Mouse (Mus musculus) MEL (cell line): ENCODE measurements at regions not wholly inside any gene's neighbourhood (a gene's known extent, or its start where the extent isn't known, plus 50 kb on each side); places are given as distances from the start of the nearest gene placed in this dataset.

Experiments used
- DNase-seq: peaks from one replicate; pipeline ENCODE4 v3.0.0; 2011; ENCODE audit warnings: low read depth, low spot score
- H3K27ac ChIP-seq: 2 replicates; pipeline ENCODE4 v1.5.1; 2012; ENCODE audit warnings: low read depth, mild to moderate bottlenecking, control low read depth, low read length, moderate library complexity; ENCODE audit not compliant: control insufficient read depth
- H3K27me3 ChIP-seq, 2 experiments: fragments of 150-350 bp in 1 of 2; sonication (generic) in 1 of 2; 2 replicates each; pipeline ENCODE4 v1.6.1; 2012; ENCODE audit warnings: low read length in 2 of 2, mild to moderate bottlenecking in 2 of 2, improper control_type of control experiment in 1 of 2, moderate library complexity in 1 of 2; ENCODE audit not compliant: insufficient read depth in 2 of 2, control insufficient read depth in 1 of 2
- H3K36me3 ChIP-seq, 2 experiments: 2 replicates each; pipeline ENCODE4 v1.6.1; 2012 to 2014; ENCODE audit warnings: low read length in 2 of 2, improper control_type of control experiment in 1 of 2, inconsistent platforms in 1 of 2, mild to moderate bottlenecking in 1 of 2; ENCODE audit not compliant: insufficient read depth in 2 of 2, control insufficient read depth in 1 of 2
- H3K4me1 ChIP-seq, 2 experiments: fragments of 150-350 bp in 1 of 2; sonication (generic) in 1 of 2; 2 replicates each; pipeline ENCODE4 v1.6.1; 2012; ENCODE audit warnings: low read length in 2 of 2, improper control_type of control experiment in 1 of 2, mild to moderate bottlenecking in 1 of 2; ENCODE audit not compliant: insufficient read depth in 2 of 2, control insufficient read depth in 1 of 2
- H3K4me3 ChIP-seq, 2 experiments: fragments of 150-350 bp in 1 of 2; sonication (generic) in 1 of 2; 2 replicates each; pipeline ENCODE4 v1.5.1; 2012; ENCODE audit warnings: low read depth in 2 of 2, low read length in 2 of 2, mild to moderate bottlenecking in 2 of 2, moderate library complexity in 2 of 2, control low read depth in 1 of 2, improper control_type of control experiment in 1 of 2; ENCODE audit not compliant: control insufficient read depth in 1 of 2, insufficient read depth in 1 of 2
- H3K79me2 ChIP-seq: 2 replicates; pipeline ENCODE4 v1.6.1; 2012; ENCODE audit warnings: mild to moderate bottlenecking, low read length, moderate library complexity; ENCODE audit not compliant: control insufficient read depth, poor library complexity, insufficient read depth
- H3K9ac ChIP-seq: 2 replicates; pipeline ENCODE4 v1.6.1; 2012; ENCODE audit warnings: low read depth, mild to moderate bottlenecking, control low read depth, low read length, moderate library complexity; ENCODE audit not compliant: control insufficient read depth, poor library complexity, severe bottlenecking
- H3K9me3 ChIP-seq: fragments of 150-350 bp; sonication (generic); replicated peaks from 2 replicates; pipeline ENCODE4 v1.6.1; 2012; ENCODE audit warnings: mild to moderate bottlenecking, low read length, improper control_type of control experiment, moderate library complexity; ENCODE audit not compliant: insufficient read depth
- BHLHE40 ChIP-seq: IDR thresholded peaks from 2 replicates; pipeline ENCODE4 v1.6.1; 2012; ENCODE audit warnings: low read depth, mild to moderate bottlenecking, inconsistent platforms, low read length, improper control_type of control experiment, borderline replicate concordance
- CTCF ChIP-seq, 3 experiments: IDR thresholded peaks in 2 of 3; conservative IDR thresholded peaks in 1 of 3; 2 replicates each; pipeline ENCODE4 v1.5.1; 2011 to 2012; ENCODE audit warnings: low read length in 3 of 3, low read depth in 2 of 3, mild to moderate bottlenecking in 2 of 3, improper control_type of control experiment in 1 of 3, inconsistent platforms in 1 of 3, mixed read lengths in 1 of 3, moderate library complexity in 1 of 3; ENCODE audit not compliant: control insufficient read depth in 1 of 3, insufficient read depth in 1 of 3, poor library complexity in 1 of 3, severe bottlenecking in 1 of 3
- ELF1 ChIP-seq: IDR thresholded peaks from 2 replicates; pipeline ENCODE4 v1.6.1; 2014; ENCODE audit warnings: low read depth, mild to moderate bottlenecking, inconsistent platforms, low read length, improper control_type of control experiment, moderate library complexity
- EP300 ChIP-seq, 2 experiments: IDR thresholded peaks; 2 replicates each; pipeline ENCODE4 v1.6.1; 2011; ENCODE audit warnings: improper control_type of control experiment in 2 of 2, low read length in 2 of 2, low read depth in 1 of 2, mild to moderate bottlenecking in 1 of 2
- ETS1 ChIP-seq: IDR thresholded peaks from 2 replicates; pipeline ENCODE4 v1.6.1; 2012; ENCODE audit warnings: low read depth, mild to moderate bottlenecking, inconsistent platforms, low read length, improper control_type of control experiment, moderate library complexity
- GABPA ChIP-seq: IDR thresholded peaks from 2 replicates; pipeline ENCODE4 v1.6.1; 2012; ENCODE audit warnings: low read depth, mild to moderate bottlenecking, inconsistent platforms, low read length, improper control_type of control experiment, moderate library complexity
- HCFC1 ChIP-seq: IDR thresholded peaks from 2 replicates; pipeline ENCODE4 v1.6.1; 2012; ENCODE audit warnings: low read depth, mild to moderate bottlenecking, inconsistent platforms, low read length, improper control_type of control experiment, moderate library complexity
- KAT2A ChIP-seq: conservative IDR thresholded peaks from 2 replicates; pipeline ENCODE4 v1.6.1; 2012; ENCODE audit warnings: low read depth, low read length, improper control_type of control experiment, inconsistent platforms
- MAFK ChIP-seq: IDR thresholded peaks from 2 replicates; pipeline ENCODE4 v1.6.1; 2011; ENCODE audit warnings: low read depth, mild to moderate bottlenecking, low read length, improper control_type of control experiment, borderline replicate concordance
- MAZ ChIP-seq: IDR thresholded peaks from 2 replicates; pipeline ENCODE4 v1.6.1; 2012; ENCODE audit warnings: low read depth, mild to moderate bottlenecking, inconsistent platforms, low read length, improper control_type of control experiment
- MEF2A ChIP-seq: IDR thresholded peaks from 2 replicates; pipeline ENCODE4 v1.6.1; 2014; ENCODE audit warnings: low read depth, mild to moderate bottlenecking, inconsistent platforms, low read length, improper control_type of control experiment; ENCODE audit not compliant: poor library complexity, insufficient replicate concordance, severe bottlenecking; ENCODE audit errors: extremely low read depth
- MXI1 ChIP-seq: IDR thresholded peaks from 2 replicates; pipeline ENCODE4 v1.6.1; 2011; ENCODE audit warnings: mild to moderate bottlenecking, low read depth, low read length, improper control_type of control experiment
- MYC ChIP-seq: IDR thresholded peaks from 2 replicates; pipeline ENCODE4 v1.6.1; 2011; ENCODE audit warnings: low read depth, mild to moderate bottlenecking, low read length, improper control_type of control experiment, moderate library complexity
- NELFE ChIP-seq: IDR thresholded peaks from 2 replicates; pipeline ENCODE4 v1.6.1; 2011; ENCODE audit warnings: low read depth, low read length, improper control_type of control experiment
- POLR2A ChIP-seq, 2 experiments: IDR thresholded peaks; 2 replicates each; pipeline ENCODE4 v1.6.1; 2011 to 2012; ENCODE audit warnings: low read length in 2 of 2, mild to moderate bottlenecking in 2 of 2, control low read depth in 1 of 2, improper control_type of control experiment in 1 of 2, low read depth in 1 of 2, moderate library complexity in 1 of 2; ENCODE audit not compliant: control insufficient read depth in 1 of 2, insufficient read depth in 1 of 2, poor library complexity in 1 of 2
- RAD21 ChIP-seq: IDR thresholded peaks from 2 replicates; pipeline ENCODE4 v1.6.1; 2011; ENCODE audit warnings: mild to moderate bottlenecking, low read depth, low read length, improper control_type of control experiment
- TAL1 ChIP-seq: IDR thresholded peaks from 2 replicates; pipeline ENCODE4 v1.6.1; 2012; ENCODE audit warnings: mild to moderate bottlenecking, inconsistent platforms, low read length, moderate library complexity, mixed read lengths
- UBTF ChIP-seq: IDR thresholded peaks from 2 replicates; pipeline ENCODE4 v1.6.1; 2012; ENCODE audit warnings: low read depth, mild to moderate bottlenecking, inconsistent platforms, low read length, improper control_type of control experiment, moderate library complexity, borderline replicate concordance; ENCODE audit not compliant: insufficient read depth
- USF1 ChIP-seq: IDR thresholded peaks from 2 replicates; pipeline ENCODE4 v1.6.1; 2014; ENCODE audit warnings: low read depth, mild to moderate bottlenecking, inconsistent platforms, low read length, improper control_type of control experiment, moderate library complexity
- USF2 ChIP-seq, 2 experiments: IDR thresholded peaks; 2 replicates each; pipeline ENCODE4 v1.6.1; 2011 to 2012; ENCODE audit warnings: improper control_type of control experiment in 2 of 2, low read length in 2 of 2, borderline replicate concordance in 1 of 2, inconsistent platforms in 1 of 2, low read depth in 1 of 2, mild to moderate bottlenecking in 1 of 2; ENCODE audit not compliant: insufficient read depth in 1 of 2
- ZC3H11A ChIP-seq: IDR thresholded peaks from 2 replicates; pipeline ENCODE4 v1.6.1; 2012; ENCODE audit warnings: low read depth, mild to moderate bottlenecking, inconsistent platforms, low read length, improper control_type of control experiment
- ZMIZ1 ChIP-seq: IDR thresholded peaks from 2 replicates; pipeline ENCODE4 v1.6.1; 2012; ENCODE audit warnings: low read depth, mild to moderate bottlenecking, inconsistent platforms, low read length, improper control_type of control experiment, moderate library complexity

DNA sequence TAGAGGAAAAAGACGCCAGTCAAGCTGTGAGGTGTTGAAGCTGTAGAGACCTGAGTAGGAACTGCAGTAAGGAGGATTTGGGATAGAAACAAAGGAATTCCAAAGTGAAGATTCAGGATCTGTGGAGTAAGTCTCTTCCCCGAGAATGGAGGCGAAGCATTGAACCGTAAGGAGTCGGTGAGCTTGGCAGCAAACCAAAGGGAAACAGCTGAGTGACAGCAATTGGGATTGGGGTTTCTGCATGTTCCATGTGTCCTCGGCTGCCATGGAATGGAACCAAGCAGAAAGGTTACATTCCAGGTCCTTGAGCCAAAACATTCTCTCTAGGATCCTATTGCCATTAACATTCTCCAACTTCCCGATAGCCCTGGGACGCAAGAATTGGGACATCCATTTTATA lies 152.9 kb downstream of the Pja1 start:
- Histone ChIP-seq H3K4me3 (no peak overlapping the region), H3K27me3 (no peaks in the 10 kb centered on the region), H3K9me3 (no peaks in the 10 kb centered on the region), H3K36me3 (no peaks in the 10 kb centered on the region), H3K9ac (no peak overlapping the region), H3K4me1 (no peaks in the 10 kb centered on the region), H3K79me2 (no peaks in the 10 kb centered on the region), H3K27ac (no peak overlapping the region)
- no peak for DNase-seq
- no peak for TF ChIP-seq TAL1
- no peak for TF ChIP-seq KAT2A
- TF ChIP-seq MXI1: no peak
- TF ChIP-seq RAD21: no peak
- TF ChIP-seq CTCF (IDR thresholded peaks at IDR 0.05 in 2 of 3, conservative IDR thresholded peaks at IDR 0.05 in 1 of 3; ENCODE audit: control insufficient read depth in 1 of 3, insufficient read depth in 1 of 3, low read depth in 2 of 3, low read length in 3 of 3, poor library complexity in 1 of 3, severe bottlenecking in 1 of 3): no peak
- no peak for TF ChIP-seq NELFE

DNA sequence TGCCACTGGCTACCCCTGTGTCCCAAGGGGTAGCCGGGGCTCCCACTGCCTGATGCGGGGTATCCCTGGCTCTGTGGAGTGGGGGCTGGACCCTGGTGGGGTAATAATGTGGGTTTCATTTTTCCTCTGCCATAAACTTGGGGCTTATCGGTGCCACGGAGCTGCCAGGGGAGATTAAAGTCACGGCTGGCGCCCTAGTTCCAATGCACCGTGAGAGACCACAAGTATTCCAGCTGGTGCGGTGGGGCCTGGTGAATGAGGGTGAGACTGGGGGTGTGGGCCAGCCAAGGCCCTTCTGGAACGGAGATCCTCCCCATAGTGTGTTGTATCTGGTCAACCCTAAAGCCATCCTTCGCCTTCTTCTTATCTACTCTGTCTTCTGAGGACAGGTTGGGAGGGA lies 153.3 kb downstream of the Pja1 start:
- no peak for DNase-seq

DNA sequence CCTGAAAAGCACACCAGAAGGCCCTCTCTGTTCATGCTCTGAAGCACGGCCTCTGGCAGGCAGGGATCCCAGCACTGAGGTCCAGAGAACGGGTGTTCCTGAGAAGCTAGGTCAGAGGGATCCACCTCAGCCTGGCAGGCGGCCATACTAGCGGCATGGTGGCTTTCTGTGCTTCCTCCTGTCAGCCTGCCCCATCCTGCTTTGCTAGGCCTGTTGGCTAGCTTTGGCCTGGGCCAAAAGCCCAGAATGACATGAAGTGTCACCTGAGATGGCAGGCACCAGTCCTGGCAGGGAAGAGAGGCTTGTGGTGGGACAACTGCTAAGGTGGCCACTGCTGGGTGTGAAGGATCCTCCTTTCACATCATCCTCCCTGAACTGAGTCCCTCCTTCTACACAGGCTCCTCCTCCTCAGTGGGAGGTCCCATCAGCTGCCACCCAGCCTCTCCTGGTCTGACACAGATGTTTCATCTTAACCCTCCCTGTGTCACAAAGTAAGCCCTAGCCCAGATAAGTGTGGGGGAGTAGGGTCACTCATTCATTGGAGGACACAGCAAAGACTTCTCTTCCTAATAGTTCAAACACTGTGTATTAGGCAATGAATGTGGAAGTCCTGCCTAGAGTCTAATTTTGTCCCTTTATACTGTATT lies 154.5 kb downstream of the Pja1 start:
- Histone ChIP-seq H3K79me2 (no peaks in the 10 kb centered on the region), H3K4me3 (no peak overlapping the region), H3K9ac (no peak overlapping the region), H3K4me1 (no peaks in the 10 kb centered on the region), H3K27ac (no peak overlapping the region), H3K27me3 (no peaks in the 10 kb centered on the region), H3K9me3 (no peaks in the 10 kb centered on the region), H3K36me3 (no peaks in the 10 kb centered on the region)
- no peak for DNase-seq
- TF ChIP-seq USF1: no peak
- no peak for TF ChIP-seq ELF1
- no peak for TF ChIP-seq ZC3H11A
- no peak for TF ChIP-seq POLR2A (IDR thresholded peaks at IDR 0.05; ENCODE audit: control insufficient read depth in 1 of 2, insufficient read depth in 1 of 2, low read depth in 1 of 2, low read length in 2 of 2, poor library complexity in 1 of 2)
- TF ChIP-seq MYC: no peak
- no peak for TF ChIP-seq MAZ
- TF ChIP-seq UBTF: no peak
- TF ChIP-seq USF2 (IDR thresholded peaks at IDR 0.05; ENCODE audit: borderline replicate concordance in 1 of 2, insufficient read depth in 1 of 2, low read depth in 1 of 2, low read length in 2 of 2): no peak
- no peak for TF ChIP-seq BHLHE40
- TF ChIP-seq HCFC1: no peak
- TF ChIP-seq KAT2A: no peak
- no peak for TF ChIP-seq TAL1
- TF ChIP-seq ETS1: no peak
- TF ChIP-seq NELFE: no peak

More for the DNA sequence above, 153.3 kb downstream of the Pja1 start:
- Histone ChIP-seq H3K79me2 (no peaks in the 10 kb centered on the region), H3K9ac (no peak overlapping the region), H3K4me3 (no peak overlapping the region), H3K27ac (no peak overlapping the region), H3K27me3 (no peaks in the 10 kb centered on the region), H3K36me3 (no peaks in the 10 kb centered on the region), H3K9me3 (no peaks in the 10 kb centered on the region), H3K4me1 (no peaks in the 10 kb centered on the region)
- TF ChIP-seq MAFK (no peak), EP300 (IDR thresholded peaks at IDR 0.05; ENCODE audit: low read depth in 1 of 2, low read length in 2 of 2) (no peak), UBTF (no peak), ZMIZ1 (no peak), GABPA (no peak), MEF2A (no peak), CTCF (IDR thresholded peaks at IDR 0.05 in 2 of 3, conservative IDR thresholded peaks at IDR 0.05 in 1 of 3; ENCODE audit: control insufficient read depth in 1 of 3, insufficient read depth in 1 of 3, low read depth in 2 of 3, low read length in 3 of 3, poor library complexity in 1 of 3, severe bottlenecking in 1 of 3) (no peak), RAD21 (no peak)
